Mouse (Mus musculus): ENCODE measurements at regions not wholly inside any gene's neighbourhood (a gene's known extent, or its start where the extent isn't known, plus 50 kb on each side); places are given as distances from the start of the nearest gene placed in this dataset.
A peak's percentile ranks its signal among the peaks of the same experiment; 100 is the strongest.

DNA sequence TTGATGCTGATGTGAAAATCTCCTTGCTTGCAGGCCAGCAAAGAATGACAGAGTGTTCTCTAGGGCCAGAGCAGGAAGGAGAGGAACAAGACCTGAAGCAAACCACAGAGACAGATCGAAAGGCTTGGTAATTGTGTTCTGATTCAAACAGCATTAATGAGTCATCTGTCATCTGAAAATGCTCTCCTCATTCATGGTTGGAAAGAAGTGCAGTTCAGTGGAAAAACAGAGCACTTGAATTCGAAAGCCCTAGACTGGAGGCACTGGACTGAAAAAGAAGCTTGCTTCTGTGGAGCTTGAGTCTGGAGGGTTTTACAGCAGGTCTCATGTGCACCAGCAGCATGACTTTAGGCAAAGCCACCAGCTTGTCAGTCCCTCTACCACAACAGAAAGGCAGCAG, 374.3 kb upstream of the B430305J03Rik start:
- no peak for DNase-seq (ENCODE audit: low read depth)

GRCm38 (mm10) chr3:61738528-61738927, 372.8 kb upstream of the B430305J03Rik start:
- DNase-seq (ENCODE audit: low read depth): no peak

DNA sequence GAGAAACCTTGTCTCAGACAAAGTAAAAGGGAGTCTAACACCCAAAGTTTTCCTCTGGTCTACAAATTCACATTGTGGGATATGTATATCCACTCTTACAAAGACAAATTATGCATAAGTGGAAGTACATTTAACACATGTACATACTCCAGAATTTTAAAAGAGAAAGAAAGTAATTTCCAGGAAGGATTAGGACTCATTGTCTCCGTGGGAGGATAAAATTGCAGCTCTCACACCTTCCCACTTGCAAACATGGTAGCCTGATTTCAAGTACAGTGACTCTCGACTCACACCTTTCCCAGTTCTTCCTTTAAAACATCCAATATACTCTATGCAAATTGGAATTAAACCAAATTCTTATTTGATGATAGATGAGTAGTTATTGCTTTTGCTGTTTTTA, 351.0 kb upstream of the B430305J03Rik start:
- no peak for DNase-seq (ENCODE audit: low read depth)

DNA sequence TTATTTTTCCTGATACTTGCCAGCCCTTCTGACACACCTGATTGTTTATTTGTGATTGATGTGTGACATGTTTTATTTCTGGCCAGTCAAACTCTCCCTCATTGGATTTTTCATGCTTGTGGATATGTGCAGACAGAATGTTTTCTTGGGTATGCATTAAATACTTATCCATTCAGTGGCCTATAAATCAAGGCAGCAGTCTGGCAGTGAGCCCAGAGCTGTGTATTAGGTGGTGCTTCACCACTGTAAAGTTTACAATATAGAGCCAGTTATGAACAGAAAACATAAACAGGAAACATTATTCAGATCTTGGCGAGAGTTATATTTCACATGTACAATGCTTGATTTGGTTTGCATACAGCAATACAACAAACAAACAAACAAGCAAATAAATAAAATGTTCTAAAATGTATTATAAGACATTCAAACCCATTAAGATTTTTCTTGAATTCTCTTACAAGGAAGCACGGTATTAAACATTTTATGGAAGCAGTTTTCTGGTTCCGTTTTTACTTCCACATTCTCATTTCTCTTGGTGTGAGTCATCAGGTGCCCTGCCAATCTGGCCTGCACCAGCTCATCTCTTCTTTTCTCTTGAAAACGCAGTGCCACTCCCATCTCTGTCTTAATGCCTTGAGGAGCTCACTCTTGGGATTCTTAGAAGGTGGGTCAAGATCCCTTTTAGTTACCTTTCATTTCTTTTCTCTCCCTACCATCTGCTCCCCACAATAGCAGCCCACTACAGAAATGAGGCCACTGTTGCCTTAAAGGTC, 322.4 kb upstream of the B430305J03Rik start:
- peak; percentile 50 for DNase-seq (ENCODE audit: low read depth)

GRCm38 (mm10) chr3:61670874-61671273, 305.1 kb upstream of the B430305J03Rik start:
- DNase-seq (ENCODE audit: low read depth): no peak

DNA sequence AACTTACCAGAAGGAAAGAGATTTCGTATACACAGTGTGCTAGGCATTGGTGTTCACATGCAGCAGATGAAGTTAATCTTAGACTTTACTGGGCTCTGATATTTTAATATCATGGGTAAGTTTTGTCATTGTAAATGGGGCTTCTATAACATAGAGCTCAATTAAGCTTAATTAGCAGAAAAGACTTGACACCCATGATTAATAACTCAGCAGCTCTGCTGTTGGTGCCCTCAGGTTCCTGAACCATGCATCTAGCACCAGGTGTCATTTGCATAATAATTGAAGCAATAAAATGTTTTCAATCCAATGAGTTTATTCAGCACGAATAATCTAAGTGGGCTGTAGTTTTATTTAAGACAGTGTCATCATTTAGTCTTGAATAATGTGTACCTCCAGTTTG, 290.4 kb upstream of the B430305J03Rik start:
- DNase-seq (ENCODE audit: low read depth): no peak

DNA sequence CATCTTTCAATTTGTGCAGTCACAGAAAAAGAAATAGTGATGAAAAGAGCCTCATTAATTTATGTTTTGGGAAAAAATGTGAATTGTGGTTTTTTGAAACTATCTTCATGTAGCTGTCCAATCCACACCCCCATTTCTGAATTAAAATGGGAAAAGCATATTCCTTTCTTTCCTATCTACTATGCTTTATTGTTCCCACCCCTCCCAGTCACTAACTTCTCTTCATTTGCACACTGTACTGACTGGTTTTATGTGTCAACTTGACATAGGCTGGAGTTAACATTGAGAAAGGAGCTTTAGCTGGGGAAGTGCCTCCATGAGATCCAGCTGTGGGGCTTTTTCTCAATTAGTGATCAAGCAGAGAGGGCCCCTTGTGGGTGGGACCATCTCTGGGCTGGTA, 262.8 kb upstream of the B430305J03Rik start:
- DNase-seq (ENCODE audit: low read depth): no peak

DNA sequence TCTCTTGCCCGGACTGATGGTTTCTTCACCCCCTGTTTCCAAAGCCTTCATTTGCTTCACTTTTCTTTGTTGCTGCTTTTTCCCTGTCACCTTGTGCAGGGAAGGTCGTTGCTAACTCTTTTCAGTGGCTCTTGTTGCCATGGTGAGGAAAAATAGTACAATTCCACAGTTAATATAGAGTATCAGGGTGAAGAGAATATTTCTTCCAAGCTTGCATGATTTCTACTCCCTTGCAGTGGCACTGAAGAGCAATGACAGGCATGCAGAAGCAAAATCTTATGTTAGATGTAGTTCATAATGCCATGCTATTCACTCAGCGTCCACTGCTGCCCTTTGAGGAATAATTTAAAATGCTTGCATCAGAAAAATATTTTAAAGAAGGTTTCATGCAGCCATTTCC, 262.3 kb upstream of the B430305J03Rik start:
- DNase-seq (ENCODE audit: low read depth): no peak

GRCm38 (mm10) chr3:61623954-61624487, 258.3 kb upstream of the B430305J03Rik start:
- no peak for DNase-seq (ENCODE audit: low read depth)

DNA sequence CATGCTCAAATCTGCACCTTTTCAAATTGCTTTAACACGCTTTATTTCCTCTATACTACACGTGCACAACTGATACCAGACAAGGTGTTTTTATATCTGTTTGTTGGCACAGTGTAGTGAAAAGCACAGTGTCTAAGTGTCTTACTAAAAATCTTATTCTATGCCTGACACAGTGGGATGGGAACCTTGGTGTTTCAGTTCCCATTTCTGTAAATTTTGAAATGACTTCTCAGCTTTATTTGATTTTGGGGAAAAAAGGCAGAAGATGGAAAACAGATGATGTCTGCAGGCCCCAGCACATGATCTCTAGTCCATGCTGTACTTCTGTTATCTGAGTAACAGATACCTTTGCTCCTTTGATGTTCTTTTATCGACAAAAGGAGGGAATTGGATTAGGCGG, 239.7 kb upstream of the B430305J03Rik start:
- no peak for DNase-seq (ENCODE audit: low read depth)

DNA sequence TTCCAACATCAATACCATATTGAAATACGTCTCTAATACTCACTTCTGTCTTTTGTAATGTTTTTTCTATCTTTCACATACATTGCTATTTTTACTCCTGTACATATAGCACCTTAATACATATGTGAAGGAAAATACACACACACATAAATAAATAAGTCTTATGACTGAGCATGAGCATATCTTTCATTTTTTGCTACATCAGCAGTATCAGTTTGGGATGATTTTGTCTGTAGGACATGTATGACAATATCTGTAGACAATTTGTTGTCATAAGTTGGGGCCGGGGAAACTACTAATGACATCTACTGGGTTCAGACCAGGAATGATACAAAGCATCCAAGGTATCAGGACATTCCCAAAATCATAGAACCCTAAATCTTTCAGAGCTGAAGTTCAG, 237.1 kb upstream of the B430305J03Rik start:
- no peak for DNase-seq (ENCODE audit: low read depth)

GRCm38 (mm10) chr3:61595574-61595973, 229.8 kb upstream of the B430305J03Rik start:
- no peak for DNase-seq (ENCODE audit: low read depth)

- no peak for DNase-seq (ENCODE audit: low read depth)
Measured at GRCm38 (mm10) chr3:61592342-61592741, 226.6 kb upstream of the B430305J03Rik start.

- no peak for DNase-seq (ENCODE audit: low read depth)
Measured at GRCm38 (mm10) chr3:61583669-61584068, 217.9 kb upstream of the B430305J03Rik start.

DNA sequence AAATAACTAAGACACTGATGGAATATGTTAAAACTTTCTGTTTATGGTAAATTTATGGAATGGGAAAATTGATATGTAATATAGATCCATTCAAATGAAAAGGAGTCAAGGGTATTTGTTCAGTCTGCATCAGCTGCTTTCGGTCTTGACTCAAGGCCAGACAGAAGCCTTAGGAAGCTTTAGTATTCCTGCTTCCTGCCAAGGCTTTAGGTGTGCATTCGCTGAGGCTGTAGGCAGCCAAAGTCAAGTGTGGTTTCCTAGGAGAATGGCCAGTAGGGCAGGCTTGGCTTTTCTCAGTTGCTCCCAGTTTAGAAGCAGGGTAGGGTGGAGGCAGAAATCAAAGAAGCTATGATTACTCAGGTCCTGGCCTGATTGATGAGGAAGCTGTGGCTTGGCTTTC, 217.2 kb upstream of the B430305J03Rik start:
- no peak for DNase-seq (ENCODE audit: low read depth)

DNA sequence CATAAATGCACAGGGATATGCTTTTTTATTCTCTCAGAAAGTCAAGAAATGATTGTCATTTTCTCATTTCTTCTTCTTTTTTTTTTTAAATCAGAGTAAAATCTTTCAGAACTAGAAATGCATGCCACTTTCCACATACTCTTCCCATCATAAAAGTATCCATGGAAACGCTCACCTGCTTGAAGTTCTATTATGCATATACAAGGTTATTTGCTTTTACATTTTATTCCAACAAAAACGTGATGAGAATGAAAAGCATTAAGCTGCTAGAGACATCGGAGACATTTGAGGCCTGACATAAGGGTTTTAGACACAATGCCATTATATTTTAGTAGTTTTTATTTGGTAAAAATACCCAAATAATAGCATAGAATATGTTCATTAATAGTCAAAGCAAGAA, 214.5 kb upstream of the B430305J03Rik start:
- no peak for DNase-seq (ENCODE audit: low read depth)

DNA sequence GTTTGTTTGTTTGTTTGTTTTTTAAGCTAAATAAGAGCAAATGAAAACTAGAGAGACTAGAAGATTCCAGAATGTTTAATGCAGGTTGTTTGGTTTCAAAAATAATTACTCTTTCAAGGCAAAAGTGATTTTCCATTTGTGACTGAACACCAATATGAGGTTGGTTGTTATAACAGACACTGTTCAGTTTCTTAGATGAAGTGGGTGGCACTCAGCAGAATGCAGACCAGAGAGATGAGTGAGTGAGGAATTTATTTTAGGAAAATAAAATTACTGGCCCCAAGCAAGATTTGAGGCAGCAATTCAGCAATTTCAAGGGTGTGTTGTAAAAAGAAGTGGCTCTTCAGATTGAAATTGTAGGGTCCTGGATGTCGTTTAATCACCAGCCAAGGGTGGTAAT, 171.4 kb upstream of the B430305J03Rik start:
- no peak for DNase-seq (ENCODE audit: low read depth)

GRCm38 (mm10) chr3:61535751-61536150, 170.0 kb upstream of the B430305J03Rik start:
- no peak for DNase-seq (ENCODE audit: low read depth)

DNA sequence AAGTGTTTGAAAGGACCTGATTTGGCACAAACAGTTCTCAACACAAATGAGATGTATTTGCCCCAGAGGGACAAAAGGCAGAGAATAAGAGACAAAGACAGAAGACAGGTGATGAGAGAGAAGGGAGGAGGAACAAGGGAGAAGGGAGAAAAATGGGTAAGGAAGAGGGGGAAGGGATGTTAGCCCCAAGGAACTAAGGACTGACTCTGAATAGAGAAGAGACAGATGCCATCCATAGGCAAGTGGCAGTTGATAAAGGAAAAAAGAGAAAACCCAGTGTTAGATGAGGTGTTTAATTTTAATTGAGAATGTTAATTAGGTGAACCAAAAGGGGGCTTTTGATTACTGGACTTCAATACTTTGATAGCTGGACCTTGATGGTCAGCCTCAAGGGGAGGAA, 137.4 kb upstream of the B430305J03Rik start:
- no peak for DNase-seq (ENCODE audit: low read depth)

- DNase-seq (ENCODE audit: low read depth): no peak
Measured at GRCm38 (mm10) chr3:61494835-61495234, 129.1 kb upstream of the B430305J03Rik start.

DNA sequence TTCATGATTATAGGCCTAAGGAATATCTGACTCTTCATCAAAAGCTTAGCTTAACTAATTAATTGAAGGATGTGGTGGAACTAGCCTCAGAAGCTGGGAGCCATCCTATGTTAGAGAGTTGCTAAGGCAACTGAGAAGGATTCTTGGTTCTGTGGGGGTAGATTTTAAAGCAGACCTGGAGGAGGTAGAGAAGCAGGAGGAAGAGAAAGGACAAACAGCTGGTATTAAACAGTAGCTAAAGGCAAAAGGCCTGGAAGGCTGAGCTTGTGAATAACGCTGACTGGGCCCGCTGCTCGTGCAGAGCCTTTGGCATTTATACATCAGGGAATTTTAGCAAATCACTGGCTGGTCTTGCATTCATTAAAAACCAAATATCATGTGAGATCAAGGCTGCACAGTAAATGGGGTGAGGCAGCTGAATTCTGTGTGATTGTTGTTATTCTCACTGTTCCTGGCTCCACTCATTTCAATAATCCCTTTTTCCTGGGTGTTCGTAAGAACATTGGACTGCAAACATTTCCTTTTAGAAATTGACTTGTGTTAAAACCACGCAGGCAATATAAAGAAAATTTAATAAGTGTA, 121.1 kb upstream of the B430305J03Rik start:
- no peak for DNase-seq (ENCODE audit: low read depth)

- peak; percentile 2 for DNase-seq (ENCODE audit: low read depth)
Measured at GRCm38 (mm10) chr3:61478861-61479584, 113.3 kb upstream of the B430305J03Rik start.

DNA sequence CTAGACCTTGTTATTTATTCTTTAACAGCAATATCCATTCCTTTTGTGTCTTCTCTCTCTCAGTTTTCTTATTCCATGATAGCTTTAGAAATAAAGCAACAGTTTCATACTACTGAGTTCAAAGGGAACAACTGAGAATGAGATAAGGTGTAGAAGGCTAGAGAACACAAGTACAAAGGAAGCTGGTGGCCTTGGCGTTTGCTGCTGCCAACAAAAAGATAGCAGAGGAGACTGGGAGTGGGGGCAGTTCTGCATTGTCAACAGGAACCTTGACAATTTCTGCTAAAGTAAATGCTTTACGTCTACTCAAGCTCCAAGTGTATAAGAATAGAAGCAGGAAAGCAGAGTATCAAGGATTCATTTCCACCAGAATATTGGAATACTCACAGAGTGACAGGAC, 109.3 kb upstream of the B430305J03Rik start:
- DNase-seq (ENCODE audit: low read depth): no peak

All from NIH3T3 (cell line).